Mouse (Mus musculus) heart, adult 2 months (tissue): ENCODE data around the gene Pkmyt1.

ENCODE experiments used
- CTCF ChIP-seq: fragments of 200-600 bp; IDR thresholded peaks from 2 replicates; pipeline ENCODE4 v1.8.1; 2022; ENCODE audit warnings: antibody characterized with exemption, mild to moderate bottlenecking, moderate library complexity
- EP300 ChIP-seq: fragments of 200-500 bp; IDR thresholded peaks from 2 replicates; pipeline ENCODE4 v1.6.1; 2011; ENCODE audit warnings: low read depth, low read length, control low read depth; ENCODE audit not compliant: insufficient read depth
- POLR2A ChIP-seq: fragments of 200-500 bp; IDR thresholded peaks from 2 replicates; pipeline ENCODE4 v1.6.1; 2011; ENCODE audit warnings: mild to moderate bottlenecking, low read depth, low read length, control low read depth; ENCODE audit not compliant: insufficient read depth

- TF ChIP-seq POLR2A (no peak), CTCF (no peak), EP300 (no peak)
Measured at GRCm38 (mm10) chr17:23758801-23759200, 32.7 kb downstream of the Pkmyt1 start.
